Mouse (Mus musculus): ENCODE results near the gene B4galt3.

The B4galt3 gene

GRCm38 (mm10) chr1:171269848-171270572 lies at the start of gene B4galt3:
TSS of gene B4galt3 (plus strand) at chr1:171270328.
- DNase-seq, result peak; percentile 100

DNA sequence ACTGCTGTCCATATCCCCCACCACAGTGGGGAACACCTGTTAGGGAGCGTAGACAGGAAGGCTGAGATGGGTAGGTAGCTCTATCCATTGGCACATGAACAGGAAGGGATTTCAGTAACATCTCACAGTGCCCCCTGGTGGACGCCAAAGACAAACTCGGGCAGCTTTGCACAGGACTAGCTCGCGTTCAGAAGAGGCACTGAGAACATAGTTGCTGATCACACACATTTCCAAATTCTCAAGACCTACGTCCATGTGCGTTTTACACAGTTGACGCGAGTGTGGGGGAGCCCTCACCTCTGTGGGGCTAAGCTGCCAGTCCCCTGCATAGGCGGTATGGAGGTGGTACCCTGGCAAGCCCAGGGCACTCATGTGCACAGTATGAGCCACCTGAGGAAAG lies 49.3 kb upstream of the B4galt3 start:
- peak; percentile 92 for DNase-seq

DNA sequence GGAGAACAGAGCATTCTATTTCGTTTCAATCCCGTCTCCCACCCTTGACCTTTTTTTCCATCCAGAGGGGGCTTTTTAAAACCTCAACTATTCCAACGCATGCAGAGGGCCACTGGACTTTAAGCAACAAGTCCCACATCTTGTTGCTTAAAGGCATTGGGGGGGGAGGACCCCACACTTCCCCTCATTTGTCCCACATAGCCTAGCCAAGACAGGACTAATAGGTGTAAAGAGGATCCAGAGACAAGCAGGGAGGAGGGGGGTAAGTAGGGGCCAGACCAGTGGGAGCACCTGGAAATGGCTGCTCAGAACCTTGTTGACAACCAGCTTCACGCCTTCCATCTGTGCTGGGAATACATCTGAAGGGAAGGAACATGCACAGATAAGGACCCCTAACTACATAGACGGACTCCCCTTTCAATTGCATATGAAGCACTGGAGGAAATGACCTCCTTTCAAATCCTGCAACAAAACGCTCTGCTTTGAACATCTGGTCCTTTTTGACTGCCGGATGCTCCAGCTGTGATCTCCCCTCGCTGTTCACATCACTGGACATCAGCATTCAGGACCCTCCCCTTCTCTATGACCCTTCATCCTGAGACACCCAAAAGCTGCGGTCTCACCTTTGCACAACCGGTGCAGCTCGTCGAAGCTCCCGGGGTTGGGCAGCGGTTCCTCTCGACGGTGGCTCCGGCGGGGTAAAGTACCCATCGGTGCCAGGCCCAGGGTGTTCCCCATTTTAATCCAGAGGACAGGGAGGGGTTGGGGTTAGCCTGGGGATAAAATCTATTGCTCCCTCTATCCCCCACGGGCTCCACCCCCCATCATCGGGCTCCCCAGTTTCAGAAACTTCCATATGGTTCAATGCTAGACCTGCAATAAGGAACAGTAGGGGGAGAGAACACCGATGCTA lies 48.6 kb upstream of the B4galt3 start:
- peak; percentile 50 for DNase-seq

GRCm38 (mm10) chr1:171222238-171223155 lies 47.6 kb upstream of the B4galt3 start, which contains the start of gene Tomm40l:
TSS of gene Tomm40l (minus strand) at chr1:171222514.
- DNase-seq, result peak; percentile 82

GRCm38 (mm10) chr1:171223168-171223567 lies 47.0 kb upstream of the B4galt3 start:
- DNase-seq, result peak; percentile 27

DNA sequence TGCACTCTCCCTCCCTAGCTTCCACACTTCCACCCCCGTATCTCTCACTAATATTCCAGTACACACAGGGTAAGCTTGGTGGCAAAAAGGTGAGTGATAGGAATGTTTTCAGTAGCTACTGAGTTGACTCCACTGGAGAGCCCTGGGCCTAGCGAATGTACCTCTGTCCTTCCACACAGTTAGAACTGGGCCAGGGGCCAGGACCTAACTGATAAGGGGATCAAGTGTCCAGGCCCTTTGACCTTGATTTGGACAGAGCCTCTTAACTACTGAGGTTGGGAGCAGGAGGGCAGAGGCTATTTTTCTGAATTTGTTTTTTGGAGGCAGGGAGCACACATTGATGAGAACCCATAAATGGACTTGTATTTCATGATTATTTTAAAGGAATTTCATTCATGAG lies 46.3 kb upstream of the B4galt3 start:
- no peak for DNase-seq

DNA sequence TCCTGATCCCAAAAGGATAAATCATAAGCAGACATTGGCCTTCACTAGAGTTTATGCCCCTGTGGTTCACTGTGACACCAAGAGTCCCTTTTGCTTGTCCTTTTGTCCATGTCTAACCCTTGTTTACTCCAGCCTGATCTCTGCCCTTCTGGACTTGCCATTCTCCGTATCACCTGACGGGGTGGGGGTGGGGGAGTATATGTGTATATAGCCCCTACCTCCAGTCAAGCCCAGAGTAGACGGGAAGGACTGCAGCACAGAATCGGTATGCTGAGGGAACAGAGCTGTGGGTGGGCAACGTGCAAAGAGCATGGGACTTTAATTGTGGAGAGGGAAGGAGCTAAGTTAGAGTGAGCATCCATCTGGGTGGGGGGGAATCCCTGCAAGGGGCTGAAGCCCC lies 45.3 kb upstream of the B4galt3 start, which contains the start of gene Apoa2:
Gene Apoa2, plus strand, starts transcription at position 198 of the 400 bp plus-strand sequence.
- DNase-seq, result no peak

DNA sequence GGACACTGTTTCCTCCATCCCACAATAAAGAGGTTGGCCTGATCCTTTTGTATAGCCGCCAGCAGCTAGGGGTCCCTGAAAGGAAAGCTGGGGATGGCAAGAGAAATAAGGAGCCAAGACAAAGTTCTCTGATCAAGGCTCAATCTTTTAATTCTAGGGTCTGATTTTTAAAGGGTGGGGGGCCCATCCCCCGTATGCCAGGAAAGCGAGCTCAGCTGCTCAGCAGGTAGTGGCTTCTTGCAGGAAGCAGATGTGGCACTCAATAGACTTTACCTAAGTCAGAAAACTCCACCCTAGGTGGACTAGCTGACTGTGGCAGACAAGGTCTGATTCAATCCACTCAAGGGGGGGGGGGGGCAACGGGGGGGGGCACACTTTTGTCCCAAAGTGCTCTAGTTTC lies 43.3 kb upstream of the B4galt3 start:
- no peak for DNase-seq

GRCm38 (mm10) chr1:171227879-171228278 lies 42.2 kb upstream of the B4galt3 start:
- DNase-seq, result no peak

GRCm38 (mm10) chr1:171229750-171230149 lies 40.4 kb upstream of the B4galt3 start:
- DNase-seq, result no peak

DNA sequence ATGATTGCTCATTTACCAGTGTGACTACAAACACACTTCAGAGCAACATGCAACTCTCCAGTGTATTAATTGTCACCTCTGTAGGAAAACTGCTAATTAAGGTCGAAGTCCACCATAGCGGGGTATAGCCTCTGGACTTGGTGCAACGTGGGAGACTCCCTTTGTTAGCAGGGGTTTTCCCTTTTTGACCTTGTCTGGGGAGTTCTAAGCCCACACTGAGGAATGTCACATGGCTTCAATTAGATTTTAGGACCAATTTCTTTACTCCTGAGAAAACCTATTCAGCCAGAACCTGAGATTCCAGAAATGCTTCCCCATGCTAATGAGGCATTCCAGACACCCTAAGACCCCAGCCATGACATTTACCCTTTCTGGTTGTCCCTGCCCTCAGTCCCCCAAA lies 39.9 kb upstream of the B4galt3 start:
- DNase-seq, result no peak

- no peak for DNase-seq
Measured at GRCm38 (mm10) chr1:171231844-171232243, 38.3 kb upstream of the B4galt3 start.

- no peak for DNase-seq
Measured at GRCm38 (mm10) chr1:171232348-171232747, 37.8 kb upstream of the B4galt3 start.

DNA sequence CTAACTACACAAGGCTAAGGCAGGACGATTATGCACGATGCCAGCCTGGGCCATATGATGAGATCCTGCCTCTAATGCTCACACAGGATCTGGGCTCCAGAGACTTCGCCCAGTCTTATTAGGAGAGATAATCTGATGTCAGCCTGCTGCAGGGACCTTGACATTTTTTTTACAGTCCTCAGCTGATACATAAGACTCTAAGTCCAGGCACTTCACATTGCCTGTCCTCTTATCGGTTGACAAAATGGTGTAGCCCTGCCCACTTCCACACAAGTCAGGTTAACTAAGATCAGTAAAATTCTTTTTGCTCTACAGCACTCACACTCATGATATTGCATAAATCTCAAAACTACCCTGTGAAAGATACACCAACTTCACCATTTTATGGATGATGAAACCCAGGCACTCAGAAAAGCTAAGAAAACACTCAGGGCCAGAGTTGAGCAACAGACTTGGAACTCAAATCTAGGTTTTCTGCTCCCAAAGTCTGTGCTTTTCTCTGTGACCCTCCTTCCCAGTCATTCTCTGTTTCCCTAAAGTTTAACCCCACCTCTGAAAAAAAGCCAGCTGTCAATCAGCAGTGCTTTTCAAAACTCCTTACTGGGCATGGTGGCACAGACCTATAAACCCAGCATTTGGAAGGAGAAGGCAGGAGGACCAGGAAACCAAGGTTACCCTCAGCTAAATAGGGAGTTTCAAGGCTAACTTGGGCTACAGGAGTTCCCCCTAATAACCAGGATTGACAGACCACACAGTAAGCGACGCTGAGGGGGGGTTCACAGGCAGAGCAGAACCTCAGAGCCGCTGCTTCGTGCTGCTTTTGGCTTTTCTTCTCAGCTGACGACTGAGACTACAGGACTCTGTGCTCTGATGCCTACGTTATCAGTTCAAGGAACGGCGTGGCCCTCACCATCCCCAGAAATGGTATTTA lies 37.1 kb upstream of the B4galt3 start:
- no peak for DNase-seq

DNA sequence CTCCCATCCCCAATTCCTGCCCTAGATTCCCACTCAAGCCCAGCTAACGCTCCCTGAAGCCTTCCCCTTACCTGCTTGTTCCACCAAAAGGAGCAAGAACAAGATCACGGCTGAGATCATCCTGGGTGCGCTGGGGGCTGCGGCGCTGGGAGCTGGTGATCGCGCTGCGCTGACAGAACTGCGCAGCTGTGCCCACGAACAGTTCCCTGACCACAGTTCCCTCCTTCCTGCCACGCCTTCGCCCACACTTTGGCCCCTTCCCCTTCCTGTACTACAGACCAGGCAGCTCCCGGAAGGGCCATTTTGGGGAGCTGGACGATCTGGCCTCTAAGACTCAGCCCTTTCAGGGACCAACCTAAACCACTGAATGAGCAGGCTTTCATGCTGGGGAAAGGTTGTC lies 36.0 kb upstream of the B4galt3 start, which contains the start of gene Fcer1g:
Gene Fcer1g, minus strand, starts transcription at position 240 of the 400 bp plus-strand sequence.
- peak; percentile 23 for DNase-seq

- DNase-seq, result no peak
Measured at GRCm38 (mm10) chr1:171234538-171234937, 35.6 kb upstream of the B4galt3 start.

GRCm38 (mm10) chr1:171235791-171236190 lies 34.3 kb upstream of the B4galt3 start:
- DNase-seq, result no peak

DNA sequence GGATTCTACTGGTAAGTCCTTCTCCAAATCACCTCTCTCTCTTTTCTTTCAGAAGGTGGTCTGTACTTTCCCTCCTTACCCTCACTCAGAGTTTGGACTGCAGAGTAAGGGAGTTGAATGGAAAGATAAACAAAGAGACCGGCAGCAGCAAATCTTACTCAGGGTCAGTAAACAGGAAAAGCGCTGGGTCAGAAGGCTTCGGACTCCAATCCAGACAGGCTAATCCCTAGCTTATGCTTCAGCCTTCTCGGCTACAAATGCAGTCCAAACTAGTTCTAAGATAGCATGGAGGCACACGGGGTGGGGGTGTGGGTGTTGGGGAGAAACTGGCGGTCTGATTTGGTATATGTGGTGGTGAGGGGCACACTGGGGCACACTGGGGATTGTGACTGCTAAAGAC lies 32.7 kb upstream of the B4galt3 start:
- no peak for DNase-seq

DNA sequence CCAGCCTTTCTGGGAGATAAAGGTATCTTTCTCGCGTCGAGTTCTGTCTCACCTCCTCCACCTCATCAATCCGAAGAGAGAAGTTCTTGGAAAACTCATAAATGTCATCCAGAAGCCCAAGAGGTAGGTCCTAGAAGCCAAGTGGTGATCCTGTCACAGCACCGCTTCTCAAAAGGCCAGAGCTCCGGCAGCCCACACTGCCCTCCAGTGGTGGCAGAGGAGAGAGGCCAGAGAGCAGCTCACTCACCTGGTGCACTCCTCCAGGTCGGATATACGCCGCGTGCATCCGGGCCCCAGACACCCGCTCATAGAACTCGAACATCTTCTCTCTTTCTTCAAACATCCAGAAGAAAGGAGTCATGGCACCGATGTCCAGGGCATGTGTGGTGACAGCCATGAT lies 31.7 kb upstream of the B4galt3 start:
- peak; percentile 76 for DNase-seq

GRCm38 (mm10) chr1:171239992-171240744 lies 30.0 kb upstream of the B4galt3 start:
- DNase-seq, result no peak

GRCm38 (mm10) chr1:171240911-171241310 lies 29.2 kb upstream of the B4galt3 start:
- DNase-seq, result no peak
